Mouse (Mus musculus): ENCODE measurements around the gene Hoxd3. TPM values are rescaled to one million over a fixed set of nuclear protein-coding genes. Genes with fewer than 3 reads are reported as not detected.
A peak's percentile ranks its signal among the peaks of the same experiment; 100 is the strongest.

Gene Hoxd3
- polyA plus RNA-seq, 1 experiment from 2014 or later: 3.3 TPM

- 2% methylated on average over 21 of the region's 21 CpGs for WGBS
- Histone ChIP-seq H3K36me3 (no peaks in the 10 kb centered on the region), H3K4me3 (no peak overlapping the region), H3K4me1 (peaks cover 22% of the 10 kb centered on the region), H3K9me3 (no peaks in the 10 kb centered on the region), H3K27ac (no peak overlapping the region), H3K27me3 (peaks cover 100% of the 10 kb centered on the region), H3K4me2 (no peak overlapping the region), H3K9ac (no peak overlapping the region)
- no peak for ATAC-seq (ENCODE audit: insufficient number of reproducible peaks, insufficient read depth, low FRiP score, low TSS enrichment, low read depth)
These were observed 30.9 kb upstream of the Hoxd3 start for GRCm38 (mm10) chr2:74680561-74681398.

GRCm38 (mm10) chr2:74681594-74682531 is 29.9 kb upstream of the Hoxd3 start:
- under 1% methylated on average over 76 of the region's 78 CpGs for WGBS
- ATAC-seq (ENCODE audit: insufficient number of reproducible peaks, insufficient read depth, low FRiP score, low TSS enrichment, low read depth): no peak
- no peaks in the 10 kb centered on the region for H3K36me3 ChIP-seq
- H3K9ac ChIP-seq: no peak overlapping the region
- no peaks in the 10 kb centered on the region for H3K9me3 ChIP-seq
- H3K4me1 ChIP-seq: peaks cover 22% of the 10 kb centered on the region
- H3K27ac ChIP-seq: no peak overlapping the region
- peak overlapping the region; percentile 49 for H3K4me2 ChIP-seq
- peak overlapping the region; percentile 26 for H3K4me3 ChIP-seq
- H3K27me3 ChIP-seq: peaks cover 98% of the 10 kb centered on the region

- peak overlapping the region; percentile 49 for H3K4me2 ChIP-seq
- no peaks in the 10 kb centered on the region for H3K9me3 ChIP-seq
- no peak overlapping the region for H3K27ac ChIP-seq
- H3K4me1 ChIP-seq: peaks cover 22% of the 10 kb centered on the region
- ATAC-seq (ENCODE audit: insufficient number of reproducible peaks, insufficient read depth, low FRiP score, low TSS enrichment, low read depth): no peak
- H3K9ac ChIP-seq: no peak overlapping the region
- peaks cover 98% of the 10 kb centered on the region for H3K27me3 ChIP-seq
- under 1% methylated on average over 41 of the region's 51 CpGs for WGBS
- H3K36me3 ChIP-seq: no peaks in the 10 kb centered on the region
- peak overlapping the region; percentile 26 for H3K4me3 ChIP-seq
These were observed 28.9 kb upstream of the Hoxd3 start for GRCm38 (mm10) chr2:74682796-74683195.

GRCm38 (mm10) chr2:74683471-74683951 is 28.2 kb upstream of the Hoxd3 start:
- 2% methylated on average over 18 of the region's 18 CpGs for WGBS
- Histone ChIP-seq H3K36me3 (no peaks in the 10 kb centered on the region), H3K4me1 (peaks cover 22% of the 10 kb centered on the region), H3K27me3 (peaks cover 98% of the 10 kb centered on the region), H3K9ac (no peak overlapping the region), H3K4me3 (no peak overlapping the region), H3K9me3 (no peaks in the 10 kb centered on the region), H3K27ac (no peak overlapping the region), H3K4me2 (no peak overlapping the region)
- ATAC-seq (ENCODE audit: insufficient number of reproducible peaks, insufficient read depth, low FRiP score, low TSS enrichment, low read depth): no peak

- no peak overlapping the region for H3K9ac ChIP-seq
- H3K36me3 ChIP-seq: no peaks in the 10 kb centered on the region
- H3K27ac ChIP-seq: no peak overlapping the region
These were observed 27.6 kb upstream of the Hoxd3 start for GRCm38 (mm10) chr2:74684106-74684505.

GRCm38 (mm10) chr2:74685059-74685603 is 26.6 kb upstream of the Hoxd3 start:
- WGBS: 8% methylated on average over 4 of the region's 4 CpGs
- no peak overlapping the region for H3K9ac ChIP-seq

More at GRCm38 (mm10) chr2:74684106-74684505, 27.6 kb upstream of the Hoxd3 start:
- Histone ChIP-seq H3K4me2 (no peak overlapping the region), H3K4me3 (no peak overlapping the region), H3K27me3 (peaks cover 98% of the 10 kb centered on the region), H3K9me3 (no peaks in the 10 kb centered on the region), H3K4me1 (peaks cover 22% of the 10 kb centered on the region)
- WGBS: under 1% methylated on average over 12 of the region's 12 CpGs
- ATAC-seq (ENCODE audit: insufficient number of reproducible peaks, insufficient read depth, low FRiP score, low TSS enrichment, low read depth): no peak

GRCm38 (mm10) chr2:74686301-74686987 is 25.3 kb upstream of the Hoxd3 start:
- H3K4me3 ChIP-seq: no peak overlapping the region
- H3K9ac ChIP-seq: no peak overlapping the region
- H3K36me3 ChIP-seq: no peaks in the 10 kb centered on the region
- WGBS: 4% methylated on average over 17 of the region's 17 CpGs
- H3K4me1 ChIP-seq: peaks cover 15% of the 10 kb centered on the region
- no peaks in the 10 kb centered on the region for H3K9me3 ChIP-seq
- no peak overlapping the region for H3K27ac ChIP-seq
- peaks cover 94% of the 10 kb centered on the region for H3K27me3 ChIP-seq
- H3K4me2 ChIP-seq: no peak overlapping the region
- no peak for ATAC-seq (ENCODE audit: insufficient number of reproducible peaks, insufficient read depth, low FRiP score, low TSS enrichment, low read depth)

More at GRCm38 (mm10) chr2:74685059-74685603, 26.6 kb upstream of the Hoxd3 start:
- Histone ChIP-seq H3K27ac (no peak overlapping the region), H3K9me3 (no peaks in the 10 kb centered on the region), H3K4me2 (no peak overlapping the region), H3K36me3 (no peaks in the 10 kb centered on the region), H3K4me3 (no peak overlapping the region), H3K4me1 (peaks cover 15% of the 10 kb centered on the region), H3K27me3 (peaks cover 98% of the 10 kb centered on the region)
- ATAC-seq (ENCODE audit: insufficient number of reproducible peaks, insufficient read depth, low FRiP score, low TSS enrichment, low read depth): no peak

GRCm38 (mm10) chr2:74686988-74687697 is 24.6 kb upstream of the Hoxd3 start:
- ATAC-seq (ENCODE audit: insufficient number of reproducible peaks, insufficient read depth, low FRiP score, low TSS enrichment, low read depth): no peak
- WGBS: under 1% methylated on average over 27 of the region's 27 CpGs
- no peak overlapping the region for H3K27ac ChIP-seq
- H3K9ac ChIP-seq: no peak overlapping the region
- no peaks in the 10 kb centered on the region for H3K9me3 ChIP-seq
- H3K4me2 ChIP-seq: no peak overlapping the region
- peaks cover 94% of the 10 kb centered on the region for H3K27me3 ChIP-seq
- peaks cover 9% of the 10 kb centered on the region for H3K4me1 ChIP-seq
- H3K4me3 ChIP-seq: no peak overlapping the region
- H3K36me3 ChIP-seq: no peaks in the 10 kb centered on the region

- no peak overlapping the region for H3K27ac ChIP-seq
- ATAC-seq (ENCODE audit: insufficient number of reproducible peaks, insufficient read depth, low FRiP score, low TSS enrichment, low read depth): no peak
- WGBS: under 1% methylated on average over 31 of the region's 31 CpGs
- no peak overlapping the region for H3K4me2 ChIP-seq
- H3K9me3 ChIP-seq: no peaks in the 10 kb centered on the region
- H3K4me3 ChIP-seq: no peak overlapping the region
- peaks cover 2% of the 10 kb centered on the region for H3K4me1 ChIP-seq
- H3K9ac ChIP-seq: no peak overlapping the region
- no peaks in the 10 kb centered on the region for H3K36me3 ChIP-seq
- peaks cover 94% of the 10 kb centered on the region for H3K27me3 ChIP-seq
These were observed 23.8 kb upstream of the Hoxd3 start for GRCm38 (mm10) chr2:74687698-74688555.

All from embryonic facial prominence, embryonic 13.5 days (tissue).